Mouse (Mus musculus) ES-Bruce4 (cell line): ENCODE results near the gene Peak1. TPM values are rescaled to one million over a fixed set of nuclear protein-coding genes. Genes with fewer than 3 reads are reported as not detected.
"Not testable (repeated sequence)": the region's sequence is repeated elsewhere in the genome, so short reads cannot be mapped to it uniquely, and the experiment has no call there.

Experiments used
- H3K27ac ChIP-seq: 2 replicates; pipeline ENCODE4 v1.5.1; 2012; ENCODE audit warnings: low read length, inconsistent platforms; ENCODE audit not compliant: insufficient read depth
- H3K27me3 ChIP-seq: 2 replicates; pipeline ENCODE4 v1.6.1; 2012; ENCODE audit warnings: mild to moderate bottlenecking, low read length, inconsistent platforms; ENCODE audit not compliant: control insufficient read depth, poor library complexity, insufficient read depth, severe bottlenecking
- H3K36me3 ChIP-seq: 2 replicates; pipeline ENCODE4 v1.6.1; 2012; ENCODE audit warnings: inconsistent platforms, mild to moderate bottlenecking, low read length, moderate library complexity; ENCODE audit not compliant: control insufficient read depth, poor library complexity, insufficient read depth, severe bottlenecking
- H3K4me1 ChIP-seq: one replicate; pipeline ENCODE4 v1.8.1; 2011; ENCODE audit warnings: low read length; ENCODE audit not compliant: control insufficient read depth, insufficient read depth
- H3K4me3 ChIP-seq: 2 replicates; pipeline ENCODE4 v1.5.1; 2011; ENCODE audit warnings: low read depth, mild to moderate bottlenecking, low read length
- H3K9ac ChIP-seq: 2 replicates; pipeline ENCODE4 v1.6.1; 2012; ENCODE audit warnings: low read depth, mild to moderate bottlenecking, inconsistent platforms; ENCODE audit not compliant: poor library complexity, severe bottlenecking
- H3K9me3 ChIP-seq: replicated peaks from 2 replicates; pipeline ENCODE4 v1.6.1; 2012; ENCODE audit warnings: mild to moderate bottlenecking, low read length, inconsistent platforms; ENCODE audit not compliant: control insufficient read depth, poor library complexity, insufficient read depth, severe bottlenecking
- CTCF ChIP-seq: IDR thresholded peaks from one replicate; pipeline ENCODE4 v1.8.1; 2011; ENCODE audit warnings: low read depth, low read length
- EP300 ChIP-seq: IDR thresholded peaks from 2 replicates; pipeline ENCODE4 v1.6.1; 2011; ENCODE audit warnings: low read depth, low read length; ENCODE audit not compliant: insufficient read depth
- POLR2A ChIP-seq: IDR thresholded peaks from one replicate; pipeline ENCODE4 v1.8.1; 2011; ENCODE audit warnings: low read length; ENCODE audit not compliant: insufficient read depth
- polyA plus RNA-seq: library from polyadenylated mRNA; stranded (reverse); fragments of >200 nt; gene quantifications from 2 replicates; pipeline ENCODE4 v1.2.4, GENCODE M21; 2011; ENCODE audit warnings: low read depth; ENCODE audit not compliant: missing spikeins, insufficient read depth, insufficient read length

Peak1 gene
- polyA plus RNA-seq, 1 experiment = 26.3 TPM

- TF ChIP-seq POLR2A (no peak), EP300 (no peak), CTCF (no peak)
- Histone ChIP-seq H3K27ac (no peak overlapping the region), H3K9me3 (no peaks in the 10 kb centered on the region), H3K9ac (no peak overlapping the region), H3K4me3 (no peak overlapping the region), H3K36me3 (0 out of 2 replicates have a peak, but pooled peaks cover 3% of the 10 kb centered on the region), H3K27me3 (no peaks in the 10 kb centered on the region), H3K4me1 (no peaks in the 10 kb centered on the region)
Observed at GRCm38 (mm10) chr9:56235871-56236298, 182.0 kb downstream of the Peak1 start.

- H3K4me3 ChIP-seq = no peak overlapping the region
- H3K4me1 ChIP-seq = no peaks in the 10 kb centered on the region
- H3K27ac ChIP-seq = no peak overlapping the region
- TF ChIP-seq CTCF (no peak), POLR2A (no peak), EP300 (no peak)
- H3K9ac ChIP-seq = no peak overlapping the region
- H3K36me3 ChIP-seq = 0 out of 2 replicates have a peak, but pooled peaks cover 3% of the 10 kb centered on the region
- no peaks in the 10 kb centered on the region for H3K9me3 ChIP-seq
- H3K27me3 ChIP-seq = no peaks in the 10 kb centered on the region
Observed at GRCm38 (mm10) chr9:56235281-56235680, 182.6 kb downstream of the Peak1 start.

GRCm38 (mm10) chr9:56234561-56234960, 183.3 kb downstream of the Peak1 start:
- TF ChIP-seq EP300 (no peak), CTCF (no peak), POLR2A (no peak)
- no peaks in the 10 kb centered on the region for H3K4me1 ChIP-seq
- H3K27ac ChIP-seq = no peak overlapping the region
- no peak overlapping the region for H3K4me3 ChIP-seq
- no peaks in the 10 kb centered on the region for H3K36me3 ChIP-seq
- H3K27me3 ChIP-seq = no peaks in the 10 kb centered on the region
- H3K9ac ChIP-seq = no peak overlapping the region
- H3K9me3 ChIP-seq = no peaks in the 10 kb centered on the region

DNA sequence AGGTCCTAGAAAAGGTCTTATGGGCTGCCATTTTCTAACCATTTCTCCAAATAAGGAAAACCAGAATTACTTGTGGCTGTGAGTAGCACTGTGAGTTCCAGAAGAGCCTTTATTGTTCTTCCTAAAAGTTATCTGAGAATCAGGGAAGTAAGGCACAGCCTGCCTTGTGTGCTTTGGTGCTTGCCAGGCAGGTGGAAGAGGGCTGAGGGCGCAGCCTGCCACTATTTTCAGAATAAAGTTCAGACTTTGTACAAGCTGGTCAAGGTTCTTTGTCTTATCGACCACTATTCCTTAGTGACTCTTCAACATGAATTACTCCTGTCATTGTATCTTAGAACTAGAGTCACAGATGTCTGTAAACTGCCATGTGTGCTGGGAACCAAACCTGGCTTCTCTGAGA, 184.6 kb downstream of the Peak1 start:
- H3K27ac ChIP-seq = no peak overlapping the region

DNA sequence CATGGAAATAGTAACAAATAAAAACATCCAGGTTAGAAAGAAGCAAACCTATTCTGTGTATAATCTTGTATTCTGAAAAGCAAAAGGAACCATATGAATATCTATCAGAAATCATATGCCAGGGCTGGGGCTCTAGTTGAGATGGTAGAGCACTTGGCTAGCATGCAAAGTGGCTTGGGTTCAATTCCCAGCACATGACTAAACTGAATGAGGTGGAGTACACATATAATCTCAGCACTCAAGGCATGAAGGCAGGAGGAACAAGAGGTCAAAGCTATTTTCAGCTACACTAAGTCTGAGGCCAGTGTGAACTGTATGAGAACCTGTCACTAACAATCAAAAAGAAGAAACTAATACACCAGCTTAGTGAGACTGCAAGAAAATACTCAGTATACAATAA, 187.0 kb downstream of the Peak1 start:
- H3K4me1 ChIP-seq = no peaks in the 10 kb centered on the region
- no peak for TF ChIP-seq CTCF
- no peak for TF ChIP-seq POLR2A
- TF ChIP-seq EP300 = no peak
- H3K27ac ChIP-seq = no peak overlapping the region
- H3K9me3 ChIP-seq = no peaks in the 10 kb centered on the region; the same call in 1 of the 2 replicates
- no peak overlapping the region for H3K4me3 ChIP-seq
- H3K27me3 ChIP-seq = no peaks in the 10 kb centered on the region
- no peak overlapping the region for H3K9ac ChIP-seq
- no peaks in the 10 kb centered on the region; the same call in 1 of the 2 replicates for H3K36me3 ChIP-seq

More for the DNA sequence above, 184.6 kb downstream of the Peak1 start:
- Histone ChIP-seq H3K36me3 (no peaks in the 10 kb centered on the region), H3K9ac (no peak overlapping the region), H3K4me1 (no peaks in the 10 kb centered on the region), H3K9me3 (no peaks in the 10 kb centered on the region), H3K4me3 (no peak overlapping the region), H3K27me3 (no peaks in the 10 kb centered on the region)
- TF ChIP-seq POLR2A = no peak
- no peak for TF ChIP-seq EP300
- no peak for TF ChIP-seq CTCF

DNA sequence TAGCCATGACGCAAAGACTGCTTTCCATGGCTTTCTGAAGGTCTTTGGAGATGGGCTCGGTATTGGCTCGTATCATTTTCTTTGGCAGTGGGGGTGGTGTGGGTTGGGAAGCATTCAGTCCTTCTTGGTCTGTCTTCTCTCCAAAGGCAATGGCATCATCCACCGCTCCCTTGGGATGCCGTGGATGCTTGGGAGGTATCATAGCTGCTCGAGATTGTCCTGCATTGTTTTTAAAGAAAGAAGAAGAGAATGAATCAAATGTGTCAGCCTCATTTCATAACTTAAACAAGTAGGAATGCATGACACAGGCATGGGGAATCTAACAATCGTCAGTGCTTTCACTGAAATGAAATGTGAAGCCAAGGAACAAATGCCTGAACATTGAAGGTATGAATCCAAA, 190.2 kb downstream of the Peak1 start:
- Histone ChIP-seq H3K9ac (no peak overlapping the region), H3K36me3 (no peaks in the 10 kb centered on the region; the same call in 1 of the 2 replicates), H3K27me3 (no peaks in the 10 kb centered on the region), H3K4me1 (no peaks in the 10 kb centered on the region), H3K9me3 (no peaks in the 10 kb centered on the region; the same call in 1 of the 2 replicates), H3K27ac (no peak overlapping the region), H3K4me3 (no peak overlapping the region)
- TF ChIP-seq POLR2A (no peak), EP300 (no peak), CTCF (no peak)

DNA sequence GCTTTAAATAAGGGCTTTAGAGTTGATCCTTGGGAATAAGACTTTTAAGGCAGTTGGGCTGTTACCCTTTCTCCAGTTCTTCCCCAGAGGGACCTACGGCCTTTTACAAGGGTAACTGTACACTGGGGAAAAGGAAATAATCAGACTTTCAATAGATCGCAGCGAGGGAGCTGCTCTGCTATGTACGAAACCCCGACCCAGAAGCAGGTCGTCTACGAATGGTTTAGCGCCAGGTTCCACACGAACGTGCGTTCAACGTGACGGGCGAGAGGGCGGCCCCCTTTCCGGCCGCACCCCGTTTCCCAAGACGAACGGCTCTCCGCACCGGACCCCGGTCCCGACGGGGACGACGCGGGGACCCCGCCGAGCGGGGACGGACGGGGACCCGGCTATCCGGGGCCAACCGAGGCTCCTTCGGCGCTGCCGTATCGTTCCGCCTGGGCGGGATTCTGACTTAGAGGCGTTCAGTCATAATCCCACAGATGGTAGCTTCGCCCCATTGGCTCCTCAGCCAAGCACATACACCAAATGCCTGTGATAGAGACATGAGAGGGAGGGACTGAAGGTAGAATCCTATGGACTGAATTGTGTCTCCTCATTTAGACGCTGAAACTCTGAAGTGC, 194.3 kb downstream of the Peak1 start:
- not testable (repeated sequence) for H3K27ac ChIP-seq, H3K4me1 ChIP-seq, H3K27me3 ChIP-seq, H3K9me3 ChIP-seq, H3K4me3 ChIP-seq, H3K36me3 ChIP-seq, H3K9ac ChIP-seq
